Mouse (Mus musculus): ENCODE measurements around the gene Gimap9. TPM values are rescaled to one million over a fixed set of nuclear protein-coding genes. Genes with fewer than 3 reads are reported as not detected.

The Gimap9 gene
- polyA plus RNA-seq, 1 experiment from 2014 or later, result 1.9 TPM

GRCm38 (mm10) chr6:48727761-48728160 is 51.8 kb downstream of the Gimap9 start:
- 88% methylated on average over 5 of the region's 5 CpGs for WGBS
- no peaks in the 10 kb centered on the region for H3K9me3 ChIP-seq (replicated peaks)

More at GRCm38 (mm10) chr6:48727761-48728160, 51.8 kb downstream of the Gimap9 start:
- no peak for ATAC-seq (ENCODE audit: low FRiP score)
- Histone ChIP-seq H3K27me3 (replicated peaks) (no peaks in the 10 kb centered on the region), H3K4me1 (no peaks in the 10 kb centered on the region), H3K4me3 (replicated peaks) (no peak overlapping the region), H3K27ac (replicated peaks) (no peak overlapping the region), H3K4me2 (no peak overlapping the region), H3K9ac (replicated peaks) (no peak overlapping the region), H3K36me3 (no peaks in the 10 kb centered on the region)

Other genes with a start within 250 kb of the Gimap9 start
- 27.6 and 33.6 TPM in 2 replicates for gene Zfp467, start 230.3 kb upstream of the Gimap9 start, polyA plus RNA-seq (2015; fragmentation: Nextera tagmentation; extraction: Ambion mirVana)
- gene Sspo, start 227.9 kb upstream of the Gimap9 start, polyA plus RNA-seq (2015; fragmentation: Nextera tagmentation; extraction: Ambion mirVana), result 0.34 and 0.54 TPM in 2 replicates
- gene Atp6v0e2, start 138.5 kb upstream of the Gimap9 start, polyA plus RNA-seq (2015; fragmentation: Nextera tagmentation; extraction: Ambion mirVana), result 295 and 349 TPM in 2 replicates
- gene Lrrc61, start 121.3 kb upstream of the Gimap9 start, polyA plus RNA-seq (2015; fragmentation: Nextera tagmentation; extraction: Ambion mirVana), result 21.6 and 24.0 TPM in 2 replicates
- 11.5 and 16.7 TPM in 2 replicates for gene Rarres2, start 103.3 kb upstream of the Gimap9 start, polyA plus RNA-seq (2015; fragmentation: Nextera tagmentation; extraction: Ambion mirVana)
- gene Gm45021, start 86.5 kb upstream of the Gimap9 start, polyA plus RNA-seq (2015; fragmentation: Nextera tagmentation; extraction: Ambion mirVana), result not detected in 2 replicates
- gene Repin1, start 82.2 kb upstream of the Gimap9 start, polyA plus RNA-seq (2015; fragmentation: Nextera tagmentation; extraction: Ambion mirVana), result 41.0 and 43.7 TPM in 2 replicates
- not detected in 2 replicates for gene Gm44965, start 82.2 kb upstream of the Gimap9 start, polyA plus RNA-seq (2015; fragmentation: Nextera tagmentation; extraction: Ambion mirVana)
- 12.8 and 13.0 TPM in 2 replicates for gene Zfp775, start 74.1 kb upstream of the Gimap9 start, polyA plus RNA-seq (2015; fragmentation: Nextera tagmentation; extraction: Ambion mirVana)
- 30.5 and 31.4 TPM in 2 replicates for gene AI854703, start 49.4 kb upstream of the Gimap9 start, polyA plus RNA-seq (2015; fragmentation: Nextera tagmentation; extraction: Ambion mirVana)
- gene Gimap8, start 28.9 kb upstream of the Gimap9 start, polyA plus RNA-seq (2015; fragmentation: Nextera tagmentation; extraction: Ambion mirVana), result 0.73 and 1.4 TPM in 2 replicates
- gene Gimap4, start 8.4 kb downstream of the Gimap9 start, polyA plus RNA-seq (2015; fragmentation: Nextera tagmentation; extraction: Ambion mirVana), result 1.4 and 4.9 TPM in 2 replicates
- gene Gimap6, start 32.1 kb downstream of the Gimap9 start, polyA plus RNA-seq (2015; fragmentation: Nextera tagmentation; extraction: Ambion mirVana), result 8.1 and 16.7 TPM in 2 replicates
- 1.9 TPM in 1 of 2 replicates, not detected in the other for gene Gm28053, start 42.5 kb downstream of the Gimap9 start, polyA plus RNA-seq (2015; fragmentation: Nextera tagmentation; extraction: Ambion mirVana)
- gene Gimap7, start 42.5 kb downstream of the Gimap9 start, polyA plus RNA-seq (2015; fragmentation: Nextera tagmentation; extraction: Ambion mirVana), result 0.50 TPM in 1 of 2 replicates, not detected in the other
- 6.6 and 19.6 TPM in 2 replicates for gene Gimap1, start 62.9 kb downstream of the Gimap9 start, polyA plus RNA-seq (2015; fragmentation: Nextera tagmentation; extraction: Ambion mirVana)
- gene Gimap5, start 70.1 kb downstream of the Gimap9 start, polyA plus RNA-seq (2015; fragmentation: Nextera tagmentation; extraction: Ambion mirVana), result 1.7 and 4.5 TPM in 2 replicates
- not detected in 2 replicates for gene Gimap3, start 94.7 kb downstream of the Gimap9 start, polyA plus RNA-seq (2015; fragmentation: Nextera tagmentation; extraction: Ambion mirVana)
- 26.4 and 57.2 TPM in 2 replicates for gene Tmem176a, start 164.8 kb downstream of the Gimap9 start, polyA plus RNA-seq (2015; fragmentation: Nextera tagmentation; extraction: Ambion mirVana)
- 133 and 182 TPM in 2 replicates for gene Tmem176b, start 165.4 kb downstream of the Gimap9 start, polyA plus RNA-seq (2015; fragmentation: Nextera tagmentation; extraction: Ambion mirVana)
- gene Aoc1, start 196.8 kb downstream of the Gimap9 start, polyA plus RNA-seq (2015; fragmentation: Nextera tagmentation; extraction: Ambion mirVana), result 0.73 TPM in 1 of 2 replicates, not detected in the other